Mouse (Mus musculus): ENCODE measurements around the gene Pgs1.

Gene Pgs1

DNA sequence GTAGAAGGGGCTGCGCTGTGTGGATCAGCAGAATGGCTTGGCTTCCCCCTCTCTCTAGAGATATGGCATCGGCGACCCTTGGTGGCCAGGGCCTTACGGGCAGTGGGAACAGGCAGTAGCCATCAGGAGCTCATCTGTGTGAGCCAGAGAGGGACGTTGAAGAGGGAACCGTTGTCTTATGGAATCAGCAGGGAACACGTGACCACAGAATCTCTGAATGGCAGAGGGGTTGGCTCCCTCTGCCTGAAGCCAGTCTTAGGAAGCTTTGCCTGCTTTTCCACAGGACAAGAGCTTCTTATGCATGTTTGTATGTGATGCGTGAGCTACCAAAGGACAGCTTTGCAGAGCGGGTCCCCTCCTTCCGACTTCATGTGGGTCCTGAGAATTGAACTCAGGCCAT lies 72.8 kb downstream of the Pgs1 start:
- DNase-seq: no peak

DNA sequence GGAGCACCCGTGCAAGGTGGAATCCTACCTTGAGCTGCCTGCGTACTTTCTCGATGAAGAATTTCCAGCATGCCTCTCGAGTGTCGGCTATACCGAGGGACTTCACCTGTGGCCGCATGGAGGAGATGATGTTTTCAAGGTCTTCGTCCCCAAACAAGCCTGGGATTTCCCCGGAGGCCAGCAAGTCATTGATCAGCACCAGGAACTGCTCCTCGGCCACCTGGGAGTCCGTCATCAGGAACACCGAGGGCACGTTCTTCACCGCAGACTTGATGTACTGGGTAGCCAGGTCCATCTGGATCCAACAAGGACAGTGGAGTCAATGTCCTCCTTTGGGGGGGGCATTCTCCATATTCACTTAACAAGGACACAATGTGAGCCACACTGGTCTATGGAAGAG lies 73.9 kb downstream of the Pgs1 start:
- no peak for DNase-seq

DNA sequence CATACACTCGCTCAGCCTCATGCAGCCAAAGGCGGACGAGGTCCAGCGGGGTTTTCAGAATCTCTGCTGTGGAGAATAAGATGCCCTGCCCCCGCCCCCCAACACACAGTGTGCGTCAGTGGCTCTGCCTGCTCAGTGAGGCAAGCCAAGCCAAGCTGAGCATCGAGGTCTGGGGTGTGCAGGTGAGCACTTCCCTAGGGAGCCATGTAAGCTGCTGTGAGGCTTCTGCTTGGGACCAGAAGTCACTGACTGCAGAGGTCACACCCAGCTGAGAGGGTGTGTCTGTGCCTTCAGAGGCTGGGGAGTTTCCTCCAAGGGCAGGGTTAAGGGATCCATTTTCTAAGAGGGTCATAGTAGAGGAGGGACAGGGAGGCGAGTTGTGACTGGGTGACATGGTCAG lies 81.5 kb downstream of the Pgs1 start:
- no peak for DNase-seq

DNA sequence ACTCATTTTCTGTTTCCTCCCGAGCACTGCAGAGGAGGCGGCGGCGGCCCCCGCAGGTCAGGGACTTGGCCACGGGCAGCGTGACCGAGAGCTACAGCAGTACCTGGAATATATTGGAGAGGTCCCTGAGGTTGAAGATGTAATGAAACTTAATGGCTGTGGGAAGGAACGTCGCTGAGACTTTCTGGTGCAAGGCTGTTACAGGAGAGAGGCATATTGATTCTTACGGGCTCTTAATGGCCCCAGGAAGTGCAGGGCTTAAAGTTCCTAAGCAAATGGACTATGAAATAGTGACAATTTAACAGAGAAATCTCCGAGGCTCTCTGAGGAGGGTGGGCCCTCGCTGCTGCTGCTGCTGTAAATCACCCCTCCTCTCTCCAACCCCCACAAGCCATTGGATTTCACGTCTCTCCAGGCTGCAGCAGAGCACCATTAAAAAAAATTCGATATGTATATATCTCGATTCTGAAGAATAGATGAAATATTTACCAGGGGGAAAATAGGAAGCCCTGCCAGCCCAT lies 82.8 kb downstream of the Pgs1 start:
- DNase-seq: no peak

GRCm38 (mm10) chr11:118071227-118071912 lies 85.3 kb downstream of the Pgs1 start:
- DNase-seq: no peak

All from kidney, adult 8-10 months (tissue).